ENCODE assay signal across 11 mouse cellular contexts in the genomic region with DNA sequence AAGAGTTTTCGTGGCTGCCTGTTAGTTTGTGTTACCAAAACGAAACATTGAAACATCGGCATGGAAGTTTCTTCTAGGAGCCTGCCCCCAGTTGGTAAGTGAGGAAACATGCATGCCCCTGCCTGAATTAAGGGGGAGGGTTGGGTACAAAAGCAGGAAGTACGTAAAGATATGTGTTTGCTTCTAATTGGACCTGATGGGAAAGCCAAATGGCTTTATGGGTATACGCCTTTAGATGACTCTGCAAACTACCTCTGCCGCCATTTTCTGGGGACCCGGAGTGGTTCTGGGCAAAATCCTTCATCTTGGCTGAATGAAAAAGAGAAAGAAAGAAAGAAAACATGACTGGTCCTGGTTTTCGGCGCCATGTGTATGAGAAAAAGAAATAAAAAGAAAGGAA. TPM values are rescaled to one million over a fixed set of nuclear protein-coding genes. Genes with fewer than 3 reads are reported as not detected.
DNase-seq lines count a peak whose midpoint lies in the region; ATAC-seq and TF ChIP-seq lines count a peak whose summit lies in the region.
"Had no signal": no experiment of that assay in that cellular context is flagged by ENCODE, and none has a peak within 500 bp of the region (broad histone marks: within the 10 kb centered on the region; RNA-seq: fewer than 3 reads in every experiment).

No protein-coding gene starts in this region.

- no peak for TF ChIP-seq POLR2A in lung, adult 2 months (IDR thresholded peaks at IDR 0.05; ENCODE audit: borderline replicate concordance, extremely low read depth, low read depth, low read length)

- peak; percentile 8 to 23 for DNase-seq in lung, adult 18-20 months
- DNase-seq in lung, adult 2 months: no peak
- DNase-seq in monocyte, adult 2 months (ENCODE audit: low read depth in 1 of 2, low spot score in 2 of 2): peak; percentile 39 to 64
- peak; percentile 33 for DNase-seq in yolk sac, embryonic 10.5 days (ENCODE audit: low spot score)
- no peak for DNase-seq in left cerebral cortex, adult 8-10 months (ENCODE audit: low spot score in 2 of 2)
- no peak for DNase-seq in limb, embryonic 10.5 days (ENCODE audit: low spot score)
- DNase-seq: kidney, postnatal 10 days had no signal

- H3K4me2 ChIP-seq in intestine, embryonic 16.5 days (ENCODE audit: low read depth, low read length): no peak overlapping the region

- H3K4me3 ChIP-seq in lung, adult 2 months (replicated peaks; ENCODE audit: extremely low read depth, low read depth, low read length): no peak overlapping the region
- H3K4me3 ChIP-seq in intestine, embryonic 16.5 days (ENCODE audit: low read length): no peak overlapping the region
- no peak overlapping the region for H3K4me3 ChIP-seq in limb, embryonic 10.5 days
- H3K4me3 ChIP-seq: forebrain, embryonic 10.5 days had no signal

- no peak for TF ChIP-seq CTCF in lung, adult 2 months (IDR thresholded peaks at IDR 0.05; ENCODE audit: insufficient read depth, low read length)

- H3K4me1 ChIP-seq in lung, adult 2 months (ENCODE audit: control insufficient read depth, insufficient read depth, low read length): no peaks in the 10 kb centered on the region
- H3K4me1 ChIP-seq in intestine, embryonic 16.5 days (ENCODE audit: control insufficient read depth, insufficient read depth, low read length): no peaks in the 10 kb centered on the region
- H3K4me1 ChIP-seq in limb, embryonic 10.5 days: no peaks in the 10 kb centered on the region
- H3K4me1 ChIP-seq: forebrain, embryonic 10.5 days had no signal

- H3K27ac ChIP-seq in intestine, embryonic 16.5 days (ENCODE audit: low read length): no peak overlapping the region
- H3K27ac ChIP-seq in limb, embryonic 10.5 days: no peak overlapping the region
- H3K27ac ChIP-seq: forebrain, embryonic 10.5 days had no signal

- H3K27me3 ChIP-seq in intestine, embryonic 16.5 days (replicated peaks; ENCODE audit: control insufficient read depth, insufficient read depth, low read length): no peaks in the 10 kb centered on the region
- H3K27me3 ChIP-seq in limb, embryonic 10.5 days (ENCODE audit: low read depth, poor library complexity, severe bottlenecking): no peaks in the 10 kb centered on the region

- ATAC-seq in erythroid progenitor cell, adult 5-6 weeks (replicated peaks; ENCODE audit: low FRiP score, poor library complexity, severe bottlenecking): peak; percentile 89
- ATAC-seq in intestine, embryonic 16.5 days: no peak

- H3K9me3 ChIP-seq in intestine, embryonic 16.5 days (ENCODE audit: control insufficient read depth, low read length): no peaks in the 10 kb centered on the region
- no peaks in the 10 kb centered on the region for H3K9me3 ChIP-seq in limb, embryonic 10.5 days (replicated peaks)
- H3K9me3 ChIP-seq: forebrain, embryonic 10.5 days had no signal

- no peaks in the 10 kb centered on the region for H3K36me3 ChIP-seq in intestine, embryonic 16.5 days (ENCODE audit: control insufficient read depth, insufficient read depth, low read length)
- H3K36me3 ChIP-seq in limb, embryonic 10.5 days: no peaks in the 10 kb centered on the region
- H3K36me3 ChIP-seq: forebrain, embryonic 10.5 days had no signal

- 66% methylated on average over 9 of the region's 9 CpGs for WGBS in lung, adult 2 months
- WGBS in intestine, embryonic 16.5 days: 90% methylated on average over 9 of the region's 9 CpGs
- 92% methylated on average over 9 of the region's 9 CpGs for WGBS in limb, embryonic 10.5 days

- no peak overlapping the region for H3K9ac ChIP-seq in intestine, embryonic 16.5 days (ENCODE audit: low read depth, low read length)

RNA-seq across cellular contexts. Expression of a gene that starts 33.1 kb away (rescaled TPM):
- polyA plus RNA-seq in lung, adult 2 months (2012; rRNA removed): 0.38 and 0.85 TPM in 2 replicates
- total RNA-seq in erythroid progenitor cell, adult 5-6 weeks (2015; ENCODE audit: low replicate concordance): 5.0 and 19.3 TPM in 2 replicates
- total RNA-seq in erythroid progenitor cell, adult 5-6 weeks (2017; ENCODE audit: low replicate concordance): 12.3 and 35.9 TPM in 2 replicates
- 0.72 and 0.95 TPM in 2 replicates for polyA plus RNA-seq in intestine, embryonic 16.5 days (2015; fragmentation: Nextera tagmentation; extraction: Ambion mirVana)
- total RNA-seq in left cerebral cortex, adult 8-10 months (2022): under 1 TPM; 0.35 to 0.59 (median 0.38) TPM
- 0.19 and 0.29 TPM in 2 replicates for polyA plus RNA-seq in limb, embryonic 10.5 days (2016; fragmentation: Nextera tagmentation; extraction: Ambion mirVana)

RNA-seq across cellular contexts. Expression of a gene that starts 49.2 kb away (rescaled TPM):
- polyA plus RNA-seq in lung, adult 2 months (2012; rRNA removed): 0.55 and 1.1 TPM in 2 replicates
- 21.3 and 75.9 TPM in 2 replicates for total RNA-seq in erythroid progenitor cell, adult 5-6 weeks (2015; ENCODE audit: low replicate concordance)
- total RNA-seq in erythroid progenitor cell, adult 5-6 weeks (2017; ENCODE audit: low replicate concordance): 4.2 and 12.1 TPM in 2 replicates
- 0.16 and 0.17 TPM in 2 replicates for polyA plus RNA-seq in intestine, embryonic 16.5 days (2015; fragmentation: Nextera tagmentation; extraction: Ambion mirVana)
- not detected for total RNA-seq in left cerebral cortex, adult 8-10 months (2022)
- polyA plus RNA-seq in limb, embryonic 10.5 days (2016; fragmentation: Nextera tagmentation; extraction: Ambion mirVana): not detected in 2 replicates
- total RNA-seq: midbrain, postnatal 0 days had no signal
- polyA plus RNA-seq: forebrain, embryonic 10.5 days; midbrain, postnatal 0 days had no signal

Comparison
In these comparisons a context has a peak if more than half of its experiments do, and no peak if none do; other contexts are left out.
1. DNase-seq: peak in lung, adult 18-20 months (2 of 2), monocyte, adult 2 months (2 of 2) and yolk sac, embryonic 10.5 days (single experiment); none in lung, adult 2 months (single experiment), left cerebral cortex, adult 8-10 months (0 of 2) and limb, embryonic 10.5 days (single experiment).